Mouse (Mus musculus) myocyte (in vitro differentiated cells): ENCODE data around the gene Pld5.

Experiments
- MAX ChIP-seq: IDR thresholded peaks from one replicate; pipeline ENCODE4 v1.6.1; 2011; ENCODE audit warnings: low read depth, mild to moderate bottlenecking, control low read depth
- POLR2A ChIP-seq: IDR thresholded peaks from one replicate; pipeline ENCODE4 v1.6.1; 2011; ENCODE audit warnings: low read depth, mild to moderate bottlenecking, control low read depth, moderate library complexity; ENCODE audit not compliant: insufficient read length
- POLR2AphosphoS2 ChIP-seq: IDR thresholded peaks from one replicate; pipeline ENCODE4 v1.6.1; 2011; ENCODE audit warnings: low read depth, control low read depth; ENCODE audit not compliant: insufficient read length
- SRF ChIP-seq: IDR thresholded peaks from one replicate; pipeline ENCODE4 v1.6.1; 2011; ENCODE audit warnings: low read depth; ENCODE audit not compliant: control insufficient read depth, insufficient read length
- TCF12 ChIP-seq: IDR thresholded peaks from one replicate; pipeline ENCODE4 v1.6.1; 2011; ENCODE audit warnings: mild to moderate bottlenecking, control low read depth; ENCODE audit not compliant: poor library complexity, insufficient read depth, severe bottlenecking
- USF1 ChIP-seq: IDR thresholded peaks from one replicate; pipeline ENCODE4 v1.6.1; 2011; ENCODE audit warnings: low read depth, mild to moderate bottlenecking, control low read depth, moderate library complexity

GRCm38 (mm10) chr1:175967004-175967745, 307.9 kb downstream of the Pld5 start:
- TF ChIP-seq POLR2A: no peak
- TF ChIP-seq MAX: no peak
- TF ChIP-seq SRF: no peak
- TF ChIP-seq TCF12: no peak
- TF ChIP-seq POLR2AphosphoS2: no peak
- no peak for TF ChIP-seq USF1
